Mouse (Mus musculus) bone marrow, adult 2 months (tissue): ENCODE data around the gene Amfr.

Experiments
- CTCF ChIP-seq: fragments of 200-500 bp; IDR thresholded peaks from 2 replicates; pipeline ENCODE4 v1.5.1; 2011; ENCODE audit warnings: low read length, control low read depth; ENCODE audit not compliant: control insufficient read depth, insufficient read depth
- POLR2A ChIP-seq: fragments of 200-500 bp; IDR thresholded peaks from 2 replicates; pipeline ENCODE4 v1.6.1; 2011; ENCODE audit warnings: low read depth, mild to moderate bottlenecking, control low read depth, low read length, borderline replicate concordance; ENCODE audit not compliant: control insufficient read depth

GRCm38 (mm10) chr8:94035200-94035599 is 22.6 kb upstream of the Amfr start:
- TF ChIP-seq CTCF (no peak), POLR2A (no peak)
